Mouse (Mus musculus) retina, embryonic 14.5 days (tissue): ENCODE data around the gene Gtf2a1l.
A peak's percentile ranks its signal among the peaks of the same experiment; 100 is the strongest.

Source experiments
- DNase-seq: peaks from one replicate; pipeline ENCODE4 v3.0.0-alpha.2; 2015; ENCODE audit warnings: low spot score

Gene Gtf2a1l

DNA sequence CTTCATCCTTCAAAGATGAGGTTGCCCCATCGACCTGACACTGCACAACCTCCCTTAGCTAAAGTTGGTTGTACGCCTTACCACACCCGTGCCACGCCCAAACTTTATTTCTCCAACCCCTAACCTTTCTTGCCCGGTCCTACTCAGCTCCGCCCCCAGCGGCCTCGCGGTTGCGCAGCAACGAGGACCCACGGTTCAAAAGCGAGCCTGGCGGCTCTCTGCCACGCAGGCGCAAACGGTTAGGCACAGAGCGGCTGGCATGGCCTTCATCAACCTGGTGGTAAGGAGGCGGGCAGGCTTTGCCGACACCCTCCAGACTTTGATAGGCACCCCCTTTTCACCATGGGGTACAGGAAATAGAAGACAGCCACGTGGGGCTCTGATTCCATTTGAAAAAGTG lies at the start of gene Gtf2a1l:
TSS of gene Gtf2a1l (plus strand) at position 209 of the 400 bp plus-strand sequence.
- peak; percentile 44 for DNase-seq

DNA sequence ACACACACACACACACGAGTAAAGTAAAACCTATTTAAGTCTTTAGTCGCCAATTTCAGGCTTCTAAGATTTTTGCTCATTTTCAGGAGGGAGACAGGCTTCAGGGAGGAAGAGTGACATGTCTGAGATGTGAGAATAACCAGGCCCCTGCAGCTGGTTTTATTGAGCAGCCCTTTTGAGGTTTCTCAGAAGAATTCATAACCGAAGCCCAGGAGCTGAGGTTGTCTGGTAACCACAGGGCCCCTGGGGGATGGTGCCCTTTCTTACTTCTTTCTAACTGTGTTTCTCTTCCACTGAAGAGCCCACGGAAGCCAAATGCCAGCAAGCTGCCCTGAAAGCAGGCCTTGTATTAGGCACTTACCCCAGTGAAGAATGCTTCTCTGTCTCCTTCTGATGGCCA lies 47.5 kb upstream of the Gtf2a1l start:
- DNase-seq = no peak

DNA sequence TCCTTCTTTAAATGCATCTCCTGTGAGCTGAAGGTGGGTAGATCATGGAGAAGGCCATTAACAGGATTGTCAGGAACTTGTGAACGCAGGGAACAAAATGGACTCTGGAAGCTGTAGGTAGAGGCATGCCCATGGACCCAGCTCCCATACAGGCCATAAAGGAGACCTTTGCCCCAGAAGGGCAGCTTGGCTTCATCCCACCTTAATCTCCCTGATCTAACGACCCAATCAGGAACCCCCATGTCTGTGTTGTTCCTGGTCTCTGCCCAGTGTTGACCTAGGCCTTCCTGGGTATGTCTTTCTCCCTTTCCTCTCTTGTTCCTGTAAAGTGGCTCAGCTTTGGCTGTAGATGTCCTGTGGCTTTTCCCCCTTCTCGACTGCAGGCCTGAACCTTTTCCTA lies 47.1 kb upstream of the Gtf2a1l start:
- no peak for DNase-seq

DNA sequence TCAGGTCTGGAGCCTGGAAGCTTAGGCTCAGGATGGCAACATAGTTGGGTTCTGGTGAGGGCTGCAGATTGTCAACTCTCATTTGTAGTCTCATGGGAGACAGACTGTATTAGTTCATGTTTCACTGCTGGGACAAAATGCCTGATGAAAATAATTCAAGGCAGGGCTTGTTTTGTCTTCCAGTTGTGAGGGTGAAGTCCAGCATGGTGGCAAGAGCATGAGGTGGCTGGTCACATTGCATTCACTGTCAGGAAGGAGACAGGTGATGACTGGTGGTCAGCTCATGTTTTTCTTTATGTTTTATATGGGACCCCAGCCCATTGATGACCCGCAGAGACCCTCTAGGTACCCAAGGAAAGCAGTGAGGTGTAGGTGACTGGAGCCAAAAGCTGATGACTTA lies 45.7 kb upstream of the Gtf2a1l start:
- no peak for DNase-seq

DNA sequence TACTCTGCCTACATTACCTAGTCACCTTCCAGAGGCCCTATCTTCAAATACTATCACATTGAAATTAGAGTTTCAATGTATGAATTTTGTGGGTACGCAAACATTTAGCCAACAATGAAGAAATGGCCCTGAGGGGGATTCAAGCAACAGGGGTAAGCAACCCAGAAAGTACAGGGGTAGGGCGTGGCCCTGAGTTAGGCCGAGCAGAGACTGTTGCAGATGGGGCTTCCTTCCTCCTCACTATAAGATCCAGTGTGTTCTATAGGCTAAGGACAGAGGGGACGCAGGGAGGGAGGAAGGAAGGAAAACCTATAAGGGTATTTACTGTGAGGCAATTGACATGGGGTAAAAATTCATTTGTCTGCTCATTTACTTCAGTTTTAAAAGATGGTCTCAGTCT lies 44.1 kb upstream of the Gtf2a1l start:
- no peak for DNase-seq

DNA sequence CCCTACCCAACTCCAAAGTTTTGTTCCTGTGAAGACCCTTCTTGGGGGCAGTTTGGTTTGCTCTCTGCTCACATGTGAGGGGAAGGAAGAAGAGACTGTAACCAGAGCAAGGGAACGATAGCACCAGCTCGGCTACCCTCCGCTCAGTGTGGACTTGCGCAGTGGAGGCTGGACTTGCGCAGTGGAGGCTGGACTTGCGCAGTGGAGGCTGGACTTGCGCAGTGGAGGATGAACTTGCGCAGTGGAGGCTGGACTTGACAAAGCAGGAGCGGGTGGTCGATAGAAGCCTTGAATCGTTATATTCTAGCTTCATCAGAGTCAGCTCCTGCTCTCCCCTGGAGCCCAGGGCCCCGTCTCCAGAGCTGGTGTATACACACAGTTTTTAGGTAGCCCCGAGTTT lies 43.1 kb upstream of the Gtf2a1l start:
- DNase-seq = no peak

DNA sequence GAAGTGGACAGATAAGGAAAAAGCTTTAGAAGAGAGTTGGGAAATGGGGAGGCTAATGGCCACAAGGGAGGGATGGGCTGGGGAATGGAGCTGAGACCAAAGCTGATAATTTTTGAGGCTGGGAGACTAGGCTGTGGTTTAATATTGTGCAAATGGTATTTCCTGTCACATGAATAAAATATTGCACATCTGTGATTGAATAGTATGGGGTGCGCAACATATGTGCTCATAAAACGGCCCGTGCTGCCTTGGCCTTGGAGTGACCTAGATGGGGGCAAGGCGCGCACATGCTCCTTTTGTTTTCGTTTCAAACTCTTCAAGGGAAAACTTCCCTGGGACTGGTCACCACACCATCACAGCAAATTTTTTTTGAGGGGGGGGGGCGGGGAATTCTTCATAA lies 42.5 kb upstream of the Gtf2a1l start:
- DNase-seq = no peak

DNA sequence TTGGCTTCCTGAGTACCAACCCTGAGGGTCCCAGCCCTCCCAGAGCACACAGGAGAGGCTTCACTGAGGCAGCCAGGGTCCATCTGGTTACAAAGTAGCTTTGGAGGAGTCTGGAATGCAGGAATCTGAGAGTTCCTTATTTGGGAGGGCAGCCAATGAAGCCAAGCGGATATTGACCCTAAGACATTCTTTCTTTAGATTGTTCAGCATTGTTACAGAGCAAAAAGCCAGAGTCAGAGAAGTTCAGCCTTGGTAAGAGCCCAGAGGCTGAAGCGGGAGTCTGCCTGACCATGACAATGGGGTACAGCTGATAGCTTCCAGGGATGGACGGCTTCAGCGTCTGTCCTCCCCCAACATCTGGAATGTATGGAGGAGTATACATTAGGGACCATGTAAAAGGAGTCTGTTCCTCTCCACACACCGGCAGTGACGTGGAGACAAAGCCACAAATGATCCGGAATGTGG lies 42.1 kb upstream of the Gtf2a1l start:
- no peak for DNase-seq

DNA sequence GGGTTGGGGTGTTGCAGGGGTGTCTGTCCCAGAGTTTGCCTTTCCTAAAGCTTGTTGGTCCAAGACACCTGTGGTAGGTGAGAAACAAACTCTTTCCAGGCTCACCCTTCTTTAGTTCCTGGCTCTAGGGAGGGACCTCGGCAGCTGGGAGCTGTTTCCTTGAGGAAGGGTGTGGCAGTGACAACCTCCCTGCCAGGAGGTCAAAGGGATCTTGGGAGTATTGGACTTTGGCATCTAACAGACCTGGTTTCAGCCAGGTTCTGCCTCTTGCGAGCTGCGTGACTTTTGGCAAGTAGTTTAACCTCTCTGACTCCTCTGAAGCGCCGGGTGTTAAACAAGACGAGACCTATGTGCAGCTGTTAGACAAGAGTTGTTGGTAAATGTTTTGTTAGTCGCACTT lies 41.3 kb upstream of the Gtf2a1l start:
- no peak for DNase-seq

DNA sequence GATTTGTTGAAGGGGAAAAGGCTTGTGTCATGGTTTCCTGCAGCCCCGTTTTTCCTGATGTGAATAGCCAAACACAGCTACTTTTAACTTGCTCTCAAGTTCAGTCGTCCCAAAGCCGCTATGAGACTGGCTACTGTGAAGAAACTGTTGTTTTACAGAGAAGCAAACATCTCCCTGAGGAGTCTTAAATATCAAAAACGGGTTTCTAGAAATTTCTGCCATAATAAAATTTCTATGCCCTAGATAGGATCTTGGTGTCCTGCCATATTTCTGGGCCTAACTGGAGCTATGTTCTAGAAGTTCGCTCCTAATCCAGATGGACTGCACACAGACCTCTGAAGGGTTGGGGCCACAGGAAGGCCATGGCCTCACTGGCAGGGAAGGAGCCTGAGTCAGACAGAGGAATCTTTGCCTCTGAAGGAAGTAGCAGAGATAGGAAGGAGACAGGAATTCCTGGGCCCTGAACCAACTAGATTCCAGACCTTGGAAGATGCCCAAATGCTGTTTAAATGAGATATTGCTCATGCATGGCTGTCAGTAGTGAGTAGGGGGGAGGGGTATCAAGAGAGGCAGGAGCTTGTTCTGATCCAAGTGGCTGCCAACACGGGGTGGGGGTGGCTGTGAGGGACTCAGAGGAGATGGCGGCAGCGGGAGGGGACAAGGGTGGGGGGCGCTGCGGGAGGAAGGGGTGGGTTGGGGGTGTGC lies 39.6 kb upstream of the Gtf2a1l start:
- DNase-seq = no peak

DNA sequence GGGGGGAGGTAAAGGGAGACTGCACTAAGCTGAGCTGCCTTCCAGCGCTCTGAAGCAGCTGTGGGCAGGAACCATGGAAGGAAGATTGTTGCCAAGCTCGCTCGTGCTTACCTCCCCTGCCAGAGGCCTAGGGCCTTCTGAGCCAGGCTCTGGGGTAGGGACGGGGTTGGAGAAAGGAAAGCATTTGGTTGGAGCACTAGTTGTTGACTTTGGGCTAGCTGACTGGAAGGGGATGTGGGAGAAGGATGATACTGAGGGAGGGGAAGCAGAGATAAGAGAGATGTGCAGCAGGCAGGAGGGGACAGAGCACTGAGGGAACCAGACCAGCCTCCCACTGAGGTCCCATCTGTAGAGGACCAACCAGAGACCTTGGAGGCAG lies 39.1 kb upstream of the Gtf2a1l start:
- DNase-seq = no peak

DNA sequence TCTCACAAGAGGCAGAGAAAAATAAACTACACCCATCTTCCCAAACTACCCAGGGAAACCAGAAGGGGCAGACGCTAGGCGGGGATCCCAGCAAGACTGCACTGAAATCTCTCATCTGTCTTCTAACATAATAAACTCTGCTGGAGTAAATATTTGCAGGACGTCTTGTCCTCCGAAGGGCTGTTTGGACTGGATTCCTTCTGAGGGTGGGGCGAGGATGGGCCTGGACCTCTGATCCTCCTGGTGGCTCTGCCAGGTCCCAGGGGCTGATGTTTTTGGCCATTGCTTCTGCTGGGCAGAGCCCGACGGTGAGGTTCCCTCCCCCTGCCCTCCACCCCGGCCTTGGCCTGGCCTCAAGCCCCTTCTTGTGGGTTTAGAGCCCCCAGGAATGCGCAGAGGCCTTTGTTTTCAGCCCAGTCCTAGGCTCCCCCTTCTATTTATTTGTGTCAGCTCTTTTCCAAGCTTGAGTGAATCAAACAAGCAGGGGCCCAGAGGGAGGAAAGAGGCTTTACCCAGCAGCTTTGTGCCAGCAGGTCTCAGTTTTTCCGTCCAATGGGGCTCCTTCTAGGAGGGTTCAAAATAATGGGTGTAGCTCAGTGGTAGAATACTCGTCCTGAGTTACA lies 38.4 kb upstream of the Gtf2a1l start:
- peak; percentile 38 for DNase-seq

DNA sequence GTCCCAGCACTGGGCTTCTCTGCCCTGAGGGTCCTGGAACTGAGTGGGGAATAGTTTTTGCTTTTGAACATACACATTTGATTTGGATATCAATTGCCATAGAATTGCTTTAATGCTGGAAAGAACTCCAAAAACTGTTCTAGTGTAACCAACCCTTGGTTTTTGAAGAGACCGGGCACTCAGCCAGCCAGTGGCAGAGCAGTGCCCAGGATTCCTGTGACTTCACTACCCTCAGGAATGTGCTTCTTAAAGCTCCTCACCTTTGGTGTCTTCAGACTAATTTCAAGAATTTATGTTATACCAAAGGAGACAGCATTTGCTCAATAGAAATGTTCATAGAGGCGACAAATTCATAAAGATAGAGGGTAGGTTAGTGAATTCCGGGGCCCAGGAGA lies 37.9 kb upstream of the Gtf2a1l start:
- no peak for DNase-seq

DNA sequence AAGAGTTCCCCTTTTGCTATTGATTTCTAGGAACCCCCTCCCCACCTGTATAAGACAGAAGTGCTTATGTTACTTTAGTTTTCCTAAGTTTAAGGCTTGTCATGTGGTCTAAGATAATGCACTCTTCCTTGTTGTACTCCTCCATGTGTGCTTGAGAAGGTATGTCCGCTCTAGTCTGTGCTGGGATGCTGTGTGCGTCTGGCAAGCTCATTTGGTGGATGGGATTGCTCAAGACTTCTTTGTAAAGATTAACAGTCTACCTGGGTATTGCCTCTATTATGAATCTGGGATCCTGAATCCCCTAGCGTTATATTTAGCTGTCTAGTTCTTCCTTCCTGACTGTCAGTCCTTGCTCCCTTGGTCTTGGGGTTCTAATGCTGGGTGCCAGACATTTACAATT lies 35.8 kb upstream of the Gtf2a1l start:
- DNase-seq = no peak

DNA sequence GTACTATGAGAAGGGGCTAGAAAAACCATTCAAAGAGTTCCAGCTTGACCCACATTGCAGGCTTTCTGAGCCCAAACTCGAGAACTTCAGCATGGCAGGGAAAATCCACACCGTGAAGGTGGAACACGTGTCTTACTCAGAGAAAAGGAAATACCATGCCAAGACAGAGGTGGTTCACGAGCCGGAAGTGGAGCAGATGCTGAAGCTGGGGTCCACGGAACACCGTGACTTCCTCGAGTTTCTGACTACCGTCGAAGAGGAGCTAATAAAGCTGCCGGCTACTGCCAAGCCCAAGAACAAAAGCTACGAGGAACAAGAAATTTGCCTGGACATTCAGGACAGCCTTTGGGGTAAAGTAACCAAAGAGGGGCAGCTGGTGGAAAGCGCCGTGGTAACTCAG lies 32.4 kb upstream of the Gtf2a1l start:
- DNase-seq = no peak

DNA sequence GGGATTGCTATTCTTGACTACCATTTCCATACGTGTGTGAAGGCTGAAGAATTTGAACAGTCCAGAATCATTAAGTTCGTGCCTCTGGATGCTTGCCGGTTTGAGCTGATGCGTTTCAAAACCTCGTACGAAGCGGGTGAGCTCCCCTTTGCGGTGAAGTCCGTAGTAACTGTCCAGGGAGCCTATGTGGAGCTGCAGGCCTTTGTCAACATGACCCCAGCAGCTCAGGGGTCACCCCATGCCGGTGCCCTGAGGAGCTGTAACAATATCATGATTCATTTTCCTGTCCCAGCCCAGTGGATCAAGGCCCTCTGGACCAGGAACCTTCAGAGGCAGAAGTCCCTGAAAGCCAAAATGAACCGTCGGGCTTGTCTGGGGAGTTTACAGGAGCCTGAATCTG lies 31.9 kb upstream of the Gtf2a1l start:
- DNase-seq = peak; percentile 38

DNA sequence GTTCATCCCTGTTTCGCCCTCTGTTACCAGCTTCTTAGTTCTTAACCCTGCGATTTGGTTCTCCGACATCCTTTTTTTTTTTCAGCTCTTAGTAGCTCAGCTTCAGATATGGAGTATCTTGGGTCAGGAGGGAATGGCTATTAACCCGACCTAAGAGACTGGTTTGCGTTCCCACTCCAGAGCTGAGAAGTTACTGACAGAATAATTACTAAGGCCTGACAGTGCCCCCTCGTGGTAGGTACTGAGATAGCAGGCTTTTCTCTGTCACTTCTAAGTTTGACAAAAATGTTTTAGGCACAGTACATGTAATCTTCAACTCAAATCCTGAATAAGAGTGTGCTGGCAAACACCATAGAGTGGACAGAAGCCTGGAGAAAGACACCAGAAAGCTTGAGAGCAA lies 27.4 kb upstream of the Gtf2a1l start:
- peak; percentile 90 for DNase-seq

DNA sequence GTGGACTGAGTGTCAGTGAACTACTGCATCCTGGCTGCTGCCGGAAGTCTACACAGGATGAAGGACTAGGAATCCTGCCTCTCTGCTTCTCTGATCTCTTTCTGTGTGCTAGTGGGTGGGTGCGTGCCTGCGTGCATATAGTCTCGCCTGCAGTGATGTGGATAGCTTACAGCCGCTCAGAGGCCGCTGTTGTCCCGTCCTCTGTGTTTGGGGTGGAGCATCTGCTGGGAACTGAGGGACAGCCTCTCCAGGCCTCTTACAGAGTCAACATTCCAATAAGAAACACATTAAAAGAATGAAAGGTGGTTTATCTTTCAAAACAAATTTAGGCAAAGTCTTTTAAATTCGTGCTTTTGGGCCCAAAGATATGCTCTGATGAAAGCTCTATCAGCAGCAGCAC lies 26.6 kb upstream of the Gtf2a1l start:
- no peak for DNase-seq

DNA sequence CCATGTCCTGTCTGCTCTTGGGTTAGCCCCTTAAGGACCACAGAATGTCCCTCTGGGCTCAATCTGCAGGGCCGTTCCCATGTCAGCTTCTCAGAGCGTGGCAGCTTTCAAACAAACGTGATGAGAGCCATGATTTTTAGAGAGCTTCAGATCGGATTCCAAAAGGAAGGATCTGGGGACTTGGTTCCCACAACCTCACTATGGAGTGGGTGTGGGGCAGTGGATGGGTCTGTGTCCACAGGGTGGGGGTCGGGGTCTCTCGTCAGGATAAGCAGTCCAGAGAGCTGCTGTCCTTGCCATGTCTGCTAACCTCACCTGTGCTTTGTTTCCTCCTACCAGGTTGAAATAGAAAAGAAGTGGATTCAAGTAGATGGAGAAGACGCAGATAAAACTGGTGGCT lies 23.6 kb upstream of the Gtf2a1l start:
- no peak for DNase-seq

DNA sequence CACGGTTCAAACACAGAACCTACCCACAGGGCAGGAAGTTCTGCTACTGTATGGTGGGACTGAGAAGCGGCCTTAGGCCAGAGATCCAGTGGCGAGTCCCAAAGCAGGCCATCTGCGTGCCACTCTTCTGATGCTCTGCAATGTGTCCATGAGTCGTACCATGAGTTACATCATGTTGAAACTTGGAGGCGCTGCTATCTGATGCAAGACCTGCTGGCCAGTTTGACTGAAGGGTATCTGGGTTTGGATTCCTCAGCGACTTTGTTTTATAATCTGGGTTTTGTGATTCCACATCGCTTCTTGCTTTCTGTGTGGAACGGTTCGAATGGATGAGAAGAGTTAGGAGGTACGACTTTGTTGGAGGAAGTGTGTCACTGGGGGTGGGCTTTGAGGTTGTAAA lies 23.2 kb upstream of the Gtf2a1l start:
- DNase-seq = no peak

DNA sequence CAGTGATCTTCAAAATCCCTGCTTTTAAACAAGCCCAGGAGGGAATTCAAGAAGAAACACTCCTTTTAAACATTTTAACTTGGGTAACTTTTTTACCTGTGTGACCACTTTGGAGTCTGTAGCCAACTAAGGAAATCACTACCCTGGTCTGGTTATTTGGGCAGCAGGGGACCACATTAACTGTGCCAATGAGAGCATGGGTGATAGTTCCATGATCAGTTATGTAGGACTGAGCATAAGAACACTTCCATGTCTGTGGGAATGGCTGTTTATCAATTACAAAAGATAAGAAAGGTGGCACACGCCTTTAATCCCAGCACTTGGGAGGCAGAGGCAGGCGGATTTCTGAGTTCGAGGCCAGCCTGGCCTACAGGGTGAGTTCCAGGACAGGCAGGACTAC lies 21.3 kb upstream of the Gtf2a1l start:
- DNase-seq = no peak

DNA sequence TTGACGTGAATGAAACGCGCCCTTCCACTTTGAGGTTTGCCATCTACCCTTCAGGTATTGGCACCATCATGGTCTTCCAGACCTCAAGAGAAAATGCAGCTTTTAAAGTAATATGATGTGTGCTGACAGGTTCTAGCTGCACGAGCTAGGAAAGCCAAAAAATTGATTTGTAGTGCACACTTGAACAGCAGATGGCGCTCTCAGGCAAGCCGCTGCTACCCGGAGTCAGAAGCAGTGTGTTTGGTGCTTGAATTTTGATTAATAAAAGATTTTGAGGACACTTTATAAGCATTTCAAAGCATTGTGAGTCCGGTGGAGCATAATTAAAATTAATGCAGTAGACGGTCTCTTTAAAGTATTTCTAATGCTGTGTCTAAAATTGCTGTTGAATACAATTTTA lies 16.4 kb upstream of the Gtf2a1l start:
- DNase-seq = peak; percentile 86

DNA sequence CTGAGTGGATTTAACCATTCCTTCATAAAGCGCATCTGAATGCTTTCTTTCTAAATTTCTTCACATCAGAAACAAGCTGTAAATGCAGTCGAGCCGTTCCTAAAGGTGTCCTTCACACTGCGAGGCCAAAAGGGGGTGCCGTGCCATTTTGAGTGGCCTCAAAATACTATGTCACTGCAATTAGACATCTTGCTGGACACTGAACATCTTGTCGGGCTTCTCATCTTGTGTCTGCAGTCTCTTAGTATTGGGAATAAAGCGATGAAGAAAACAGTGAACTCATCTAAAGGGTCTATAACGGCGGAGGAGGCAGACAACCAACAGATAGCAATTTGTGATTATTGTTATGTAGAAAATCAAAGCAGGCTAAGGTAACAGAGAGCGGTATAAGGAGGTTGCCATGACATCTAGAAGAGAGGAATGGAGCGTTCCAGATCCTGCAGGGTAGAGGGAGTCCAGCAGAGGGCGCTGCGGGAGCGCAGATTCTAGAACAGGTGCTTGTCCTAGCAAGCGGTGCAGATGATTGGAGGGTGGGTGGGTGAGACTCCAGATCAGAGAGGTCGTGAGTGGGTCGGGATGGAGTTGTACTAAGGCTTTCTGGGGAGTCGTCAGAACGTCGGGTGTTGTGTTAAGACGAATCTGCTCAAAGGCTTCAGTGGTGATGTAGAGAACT lies 15.6 kb upstream of the Gtf2a1l start:
- DNase-seq = peak; percentile 91

DNA sequence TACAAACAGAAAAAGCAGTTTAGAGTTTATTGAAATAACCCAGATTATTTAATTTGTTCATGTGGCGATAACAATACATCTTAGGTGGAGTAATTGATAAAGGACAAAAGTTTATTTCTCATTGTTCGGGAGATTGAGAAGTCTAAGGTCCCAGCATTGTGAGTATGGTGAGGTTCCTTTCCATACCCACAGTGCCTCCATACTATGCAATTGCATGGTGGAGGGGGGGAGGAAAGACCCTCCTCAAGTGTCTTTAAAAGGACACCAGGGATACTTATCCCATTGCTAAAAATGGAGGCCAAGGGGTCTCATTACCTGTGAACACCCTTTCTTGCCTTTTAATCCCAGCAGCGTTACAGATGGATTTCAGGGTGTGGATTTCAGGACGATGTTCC lies 15.1 kb upstream of the Gtf2a1l start:
- no peak for DNase-seq
